Mouse (Mus musculus) hindbrain, postnatal 0 days (tissue): ENCODE measurements around the gene Plagl2. TPM values are rescaled to one million over a fixed set of nuclear protein-coding genes. Genes with fewer than 3 reads are reported as not detected.

Source experiments
- ATAC-seq: fragments of 200-750 bp; cut with Nextera tagmentation; 2 replicates; pipeline ENCODE4 v1.8.0; 2017; ENCODE audit warnings: mild to moderate bottlenecking, moderate TSS enrichment, moderate library complexity
- DNase-seq: peaks from one replicate; pipeline ENCODE4 v3.0.0-alpha.2; 2015; ENCODE audit warnings: low spot score
- H3K27ac ChIP-seq: fragments of 300-500 bp; sonication (generic); 2 replicates; pipeline ENCODE4 v1.5.1; 2014; ENCODE audit warnings: mild to moderate bottlenecking
- H3K27me3 ChIP-seq: fragments of 300-500 bp; sonication (generic); 2 replicates; pipeline ENCODE4 v1.6.1; 2014; ENCODE audit warnings: low read length, mixed read lengths; ENCODE audit not compliant: insufficient read depth
- H3K36me3 ChIP-seq: fragments of 300-500 bp; sonication (generic); 2 replicates; pipeline ENCODE4 v1.6.1; 2014; ENCODE audit warnings: low read length, mixed read lengths; ENCODE audit not compliant: insufficient read depth
- H3K4me1 ChIP-seq: fragments of 300-500 bp; sonication (generic); 2 replicates; pipeline ENCODE4 v1.6.1; 2014; ENCODE audit warnings: antibody characterized with exemption, low read length, mixed read lengths; ENCODE audit not compliant: insufficient read depth
- H3K4me2 ChIP-seq: fragments of 300-500 bp; sonication (generic); 2 replicates; pipeline ENCODE4 v1.6.1; 2014; ENCODE audit warnings: low read depth, mild to moderate bottlenecking, low read length, moderate library complexity, mixed read lengths
- H3K4me3 ChIP-seq: fragments of 300-500 bp; sonication (generic); 2 replicates; pipeline ENCODE4 v1.5.1; 2014; ENCODE audit warnings: low read length
- H3K9ac ChIP-seq: fragments of 300-500 bp; sonication (generic); replicated peaks from 2 replicates; pipeline ENCODE4 v1.6.1; 2014; ENCODE audit warnings: mild to moderate bottlenecking, low read length, moderate library complexity, mixed read lengths
- H3K9me3 ChIP-seq: fragments of 300-500 bp; sonication (generic); 2 replicates; pipeline ENCODE4 v1.6.1; 2016; ENCODE audit warnings: low read length, mixed read lengths
- CTCF ChIP-seq: IDR thresholded peaks from 2 replicates; pipeline ENCODE4 v1.5.1; 2016; ENCODE audit warnings: antibody characterized with exemption, control low read depth, low read depth
- WGBS: fragments of 180-500 bp; shearing (Covaris S2); extraction: QIAGEN DNeasy Blood & Tissue Kit; methylation state at CpG from one replicate; pipeline ENCODE4 v1.1.7; 2014; 5-methylcytosine and 5-hydroxymethylcytosine counted together
- polyA plus RNA-seq: library from polyadenylated mRNA; unstranded; fragments of >200 nt; fragmentation: Nextera tagmentation; extraction: Ambion mirVana; gene quantifications from 2 replicates; pipeline ENCODE4 v1.2.1, GENCODE M21; 2015
- total RNA-seq: library from RNA; depleted of rRNA; stranded (reverse); fragments of >200 nt; gene quantifications from 2 replicates; pipeline ENCODE4 v1.2.3, GENCODE M21; 2014; rRNA removed

Gene Plagl2
- total and polyA plus RNA-seq, 2 experiments from 2014 or later, result 2.4 to 5.0 TPM

GRCm38 (mm10) chr2:153198485-153198884 lies 42.7 kb downstream of the Plagl2 start:
- 84% methylated on average over 5 of the region's 5 CpGs for WGBS
- H3K27me3 ChIP-seq, result no peaks in the 10 kb centered on the region
- H3K9ac ChIP-seq, result no peak overlapping the region
- H3K4me1 ChIP-seq, result no peaks in the 10 kb centered on the region
- TF ChIP-seq CTCF, result no peak
- no peaks in the 10 kb centered on the region for H3K9me3 ChIP-seq
- no peak overlapping the region for H3K4me2 ChIP-seq
- ATAC-seq (no peak), DNase-seq (no peak)
- no peak overlapping the region for H3K27ac ChIP-seq
- H3K36me3 ChIP-seq, result peaks cover 43% of the 10 kb centered on the region
- no peak overlapping the region for H3K4me3 ChIP-seq

- Histone ChIP-seq H3K9me3 (no peaks in the 10 kb centered on the region), H3K4me3 (no peak overlapping the region), H3K9ac (no peak overlapping the region), H3K27me3 (no peaks in the 10 kb centered on the region), H3K36me3 (peaks cover 65% of the 10 kb centered on the region), H3K27ac (no peak overlapping the region), H3K4me2 (no peak overlapping the region), H3K4me1 (no peaks in the 10 kb centered on the region)
- whole genome bisulfite sequencing, result 96% methylated on average over 3 of the region's 3 CpGs
- DNase-seq (no peak), ATAC-seq (no peak)
- TF ChIP-seq CTCF, result no peak
Observed at GRCm38 (mm10) chr2:153194255-153194654, 47.0 kb downstream of the Plagl2 start.

- DNase-seq, result no peak
- 73% methylated on average over 2 of the region's 2 CpGs for WGBS
- Histone ChIP-seq H3K4me2 (no peak overlapping the region), H3K4me1 (no peaks in the 10 kb centered on the region), H3K9ac (no peak overlapping the region), H3K27me3 (no peaks in the 10 kb centered on the region), H3K4me3 (no peak overlapping the region), H3K36me3 (peaks cover 82% of the 10 kb centered on the region), H3K9me3 (no peaks in the 10 kb centered on the region), H3K27ac (no peak overlapping the region)
- no peak for ATAC-seq
- no peak for TF ChIP-seq CTCF
Observed at GRCm38 (mm10) chr2:153191242-153191641, 50.0 kb downstream of the Plagl2 start.

GRCm38 (mm10) chr2:153187848-153188247 lies 53.4 kb downstream of the Plagl2 start:
- DNase-seq (no peak), ATAC-seq (no peak)
- Histone ChIP-seq H3K9me3 (no peaks in the 10 kb centered on the region), H3K36me3 (peaks cover 89% of the 10 kb centered on the region), H3K4me3 (no peak overlapping the region), H3K27ac (no peak overlapping the region), H3K27me3 (no peaks in the 10 kb centered on the region), H3K9ac (no peak overlapping the region), H3K4me2 (no peak overlapping the region), H3K4me1 (no peaks in the 10 kb centered on the region)
- TF ChIP-seq CTCF, result no peak
- WGBS, result 90% methylated on average over 2 of the region's 2 CpGs

- peaks cover 80% of the 10 kb centered on the region for H3K36me3 ChIP-seq
- no peaks in the 10 kb centered on the region for H3K27me3 ChIP-seq
- no peak overlapping the region for H3K9ac ChIP-seq
- 47% methylated on average over 2 of the region's 2 CpGs for WGBS
- DNase-seq (peak; percentile 23), ATAC-seq (peak; percentile 45; the same call in 1 of the 2 replicates)
- no peaks in the 10 kb centered on the region for H3K4me1 ChIP-seq
- no peak overlapping the region for H3K4me2 ChIP-seq
- no peak for TF ChIP-seq CTCF
- H3K4me3 ChIP-seq, result no peak overlapping the region
- no peaks in the 10 kb centered on the region for H3K9me3 ChIP-seq
- H3K27ac ChIP-seq, result no peak overlapping the region
Observed at GRCm38 (mm10) chr2:153186176-153186591, 55.0 kb downstream of the Plagl2 start.

GRCm38 (mm10) chr2:153179961-153180360 lies 61.3 kb downstream of the Plagl2 start:
- no peak overlapping the region for H3K9ac ChIP-seq
- H3K27me3 ChIP-seq, result no peaks in the 10 kb centered on the region
- no peak overlapping the region for H3K4me3 ChIP-seq
- H3K4me2 ChIP-seq, result no peak overlapping the region
- H3K36me3 ChIP-seq, result peaks cover 40% of the 10 kb centered on the region
- H3K4me1 ChIP-seq, result no peaks in the 10 kb centered on the region
- DNase-seq, result no peak
- H3K9me3 ChIP-seq, result no peaks in the 10 kb centered on the region
- H3K27ac ChIP-seq, result no peak overlapping the region
- WGBS, result 84% methylated on average over 3 of the region's 3 CpGs
- no peak for TF ChIP-seq CTCF
- no peak for ATAC-seq

GRCm38 (mm10) chr2:153179126-153179860 lies 61.9 kb downstream of the Plagl2 start:
- Histone ChIP-seq H3K9ac (no peak overlapping the region), H3K27me3 (no peaks in the 10 kb centered on the region), H3K27ac (no peak overlapping the region), H3K4me2 (no peak overlapping the region), H3K4me3 (no peak overlapping the region), H3K36me3 (peaks cover 33% of the 10 kb centered on the region), H3K9me3 (no peaks in the 10 kb centered on the region), H3K4me1 (no peaks in the 10 kb centered on the region)
- no peak for TF ChIP-seq CTCF
- ATAC-seq, result no peak
- no peak for DNase-seq
- WGBS, result 83% methylated on average over 10 of the region's 10 CpGs

Other genes starting within 250 kb of the Plagl2 start
- 45.3 and 85.8 TPM in 2 replicates for gene Pdrg1, start 226.0 kb downstream of the Plagl2 start, total RNA-seq
- gene Pdrg1, start 226.0 kb downstream of the Plagl2 start, polyA plus RNA-seq, result 221 and 224 TPM in 2 replicates
- gene Xkr7, start 209.6 kb downstream of the Plagl2 start, total RNA-seq, result 65.0 and 74.1 TPM in 2 replicates
- gene Xkr7, start 209.6 kb downstream of the Plagl2 start, polyA plus RNA-seq, result 1.5 and 1.6 TPM in 2 replicates
- gene Ccm2l, start 175.5 kb downstream of the Plagl2 start, total RNA-seq, result 3.9 and 4.7 TPM in 2 replicates
- 1.3 TPM in 2 replicates for gene Ccm2l, start 175.5 kb downstream of the Plagl2 start, polyA plus RNA-seq
- gene Hck, start 133.0 kb downstream of the Plagl2 start, total RNA-seq, result 12.2 and 17.0 TPM in 2 replicates
- gene Hck, start 133.0 kb downstream of the Plagl2 start, polyA plus RNA-seq, result 8.6 and 8.7 TPM in 2 replicates
- 61.4 and 70.4 TPM in 2 replicates for gene Tm9sf4, start 80.1 kb downstream of the Plagl2 start, total RNA-seq
- gene Tm9sf4, start 80.1 kb downstream of the Plagl2 start, polyA plus RNA-seq, result 73.0 and 80.0 TPM in 2 replicates
- 30.1 and 33.0 TPM in 2 replicates for gene Tspyl3, start 16.0 kb downstream of the Plagl2 start, total RNA-seq
- gene Tspyl3, start 16.0 kb downstream of the Plagl2 start, polyA plus RNA-seq, result 39.9 and 42.4 TPM in 2 replicates
- gene Pofut1, start 107 bp upstream of the Plagl2 start, total RNA-seq, result 20.7 and 23.6 TPM in 2 replicates
- gene Pofut1, start 107 bp upstream of the Plagl2 start, polyA plus RNA-seq, result 4.3 and 4.8 TPM in 2 replicates
- gene Kif3b, start 50.0 kb upstream of the Plagl2 start, total RNA-seq, result 38.1 and 42.3 TPM in 2 replicates
- 17.6 and 17.7 TPM in 2 replicates for gene Kif3b, start 50.0 kb upstream of the Plagl2 start, polyA plus RNA-seq
- 26.7 and 27.1 TPM in 2 replicates for gene Asxl1, start 104.4 kb upstream of the Plagl2 start, total RNA-seq
- gene Asxl1, start 104.4 kb upstream of the Plagl2 start, polyA plus RNA-seq, result 12.8 and 13.3 TPM in 2 replicates